Mouse (Mus musculus) E14TG2a.4 (cell line): ENCODE data around the gene Ndufa4l2.

Source experiments
- CTCF ChIP-seq: conservative IDR thresholded peaks from 2 replicates; pipeline ENCODE4 v1.5.1; 2014; ENCODE audit warnings: low read length
- NANOG ChIP-seq: IDR thresholded peaks from 2 replicates; pipeline ENCODE4 v1.6.1; 2014; ENCODE audit warnings: borderline replicate concordance, low read length, mixed read lengths
- POU5F1 ChIP-seq: IDR thresholded peaks from 2 replicates; pipeline ENCODE4 v1.6.1; 2014; ENCODE audit warnings: low read length, borderline replicate concordance

- TF ChIP-seq CTCF (no peak), NANOG (no peak), POU5F1 (no peak)
These were observed 12.7 kb downstream of the Ndufa4l2 start for GRCm38 (mm10) chr10:127527481-127527880.
